Mouse (Mus musculus): ENCODE measurements around the gene Clpx.

DNA sequence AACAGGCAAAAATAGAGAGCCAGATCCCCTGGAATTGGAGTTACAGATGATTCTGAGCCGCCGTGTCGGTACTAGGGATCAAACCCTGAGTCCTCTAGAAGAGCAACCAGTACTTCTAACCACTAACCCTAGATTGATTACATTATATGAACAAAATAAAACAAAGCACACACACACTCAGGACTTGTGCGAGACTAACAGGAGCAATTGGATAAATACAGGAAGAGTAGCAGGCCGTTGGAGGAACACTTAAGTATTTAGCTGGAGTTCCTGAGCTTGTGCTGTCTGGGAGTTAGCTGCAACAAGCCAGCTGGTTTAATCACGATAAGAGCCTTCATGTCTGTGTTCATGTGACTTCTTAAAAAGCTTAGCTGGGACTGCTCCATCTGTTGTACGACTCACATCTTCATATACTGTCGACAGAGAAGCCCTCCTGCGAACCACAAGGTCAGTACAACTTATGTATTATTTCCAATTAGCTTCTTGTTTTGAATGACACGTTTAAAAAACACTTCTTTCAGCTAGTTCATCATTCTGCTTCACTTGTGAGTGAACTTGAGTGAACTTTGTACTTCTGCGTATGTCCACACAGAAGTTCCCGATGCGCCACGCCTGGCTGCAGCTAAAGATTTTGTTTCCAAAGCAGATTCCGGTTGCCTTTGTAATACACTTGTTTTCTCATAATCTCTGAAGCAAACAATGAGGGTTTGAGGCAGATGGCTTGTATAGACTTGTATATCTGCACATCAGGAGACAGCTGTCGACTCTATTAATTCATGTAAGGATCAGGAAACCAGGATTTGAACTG lies 66.8 kb downstream of the Clpx start, which contains the start of gene Ubap1l:
- TF ChIP-seq CTCF (IDR thresholded peaks at IDR 0.05; ENCODE audit: low read depth, low read length) (no peak), POLR2A (IDR thresholded peaks at IDR 0.05; ENCODE audit: borderline replicate concordance, low read depth, low read length) (no peak)
